Comparison of ENCODE assay signal across 8 mouse cellular contexts in the genomic region with DNA sequence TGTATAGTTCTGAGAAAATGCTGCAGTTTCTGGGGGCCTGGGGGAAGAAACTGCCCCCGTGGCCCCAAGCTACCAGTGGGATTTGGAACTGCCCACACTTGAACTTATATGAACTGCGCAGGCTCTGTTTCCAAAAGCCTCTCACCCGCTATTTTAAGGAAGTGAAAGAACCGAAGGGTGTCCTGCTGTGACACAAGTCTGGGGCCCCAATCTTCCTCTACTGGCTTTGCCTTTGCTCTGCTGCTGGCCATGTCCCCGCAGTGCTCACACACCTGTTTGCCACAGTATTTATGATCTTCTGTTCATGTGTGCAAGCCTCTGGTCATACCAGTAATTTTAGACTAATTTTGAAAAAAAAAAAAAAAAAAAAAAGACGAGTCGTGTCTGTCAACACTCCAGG. TPM values are rescaled to one million over a fixed set of nuclear protein-coding genes. Genes with fewer than 3 reads are reported as not detected.
DNase-seq lines count a peak whose midpoint lies in the region; ATAC-seq lines count a peak whose summit lies in the region.

No protein-coding gene starts in this region.

- H3K4me1 ChIP-seq in limb, embryonic 15.5 days = peaks cover 14% of the 10 kb centered on the region
- peaks cover 14% of the 10 kb centered on the region for H3K4me1 ChIP-seq in neural tube, embryonic 13.5 days (replicated peaks)

- peak overlapping the region; percentile 94; the same call in 1 of the 2 replicates for H3K4me2 ChIP-seq in limb, embryonic 15.5 days
- peak overlapping the region; percentile 96 for H3K4me2 ChIP-seq in neural tube, embryonic 13.5 days

- no peaks in the 10 kb centered on the region for H3K9me3 ChIP-seq in limb, embryonic 15.5 days
- no peaks in the 10 kb centered on the region for H3K9me3 ChIP-seq in neural tube, embryonic 13.5 days

- H3K27me3 ChIP-seq in limb, embryonic 15.5 days = no peaks in the 10 kb centered on the region
- H3K27me3 ChIP-seq in neural tube, embryonic 13.5 days = peaks cover 7% of the 10 kb centered on the region; the same call in 1 of the 2 replicates

- H3K9ac ChIP-seq in limb, embryonic 15.5 days = no peak overlapping the region
- H3K9ac ChIP-seq in neural tube, embryonic 13.5 days = no peak overlapping the region

- DNase-seq in layer of hippocampus, adult 9-11 months = peak; percentile 18
- no peak for DNase-seq in layer of hippocampus, postnatal 25 days (ENCODE audit: extremely low spot score in 1 of 2, low spot score in 1 of 2)
- DNase-seq in heart, adult 8-10 months (ENCODE audit: low spot score) = peak; percentile 44
- DNase-seq in right cerebral cortex, adult 2 months (ENCODE audit: low spot score in 2 of 2) = no peak
- DNase-seq in adrenal gland, postnatal 10 days = no peak
- no peak for DNase-seq in cerebellum, postnatal 4 days (ENCODE audit: low spot score in 2 of 2)

- peaks cover 10% of the 10 kb centered on the region; the same call in 1 of the 2 replicates for H3K36me3 ChIP-seq in limb, embryonic 15.5 days
- no peaks in the 10 kb centered on the region for H3K36me3 ChIP-seq in neural tube, embryonic 13.5 days

- no peak overlapping the region for H3K27ac ChIP-seq in limb, embryonic 15.5 days
- H3K27ac ChIP-seq in neural tube, embryonic 13.5 days (replicated peaks) = no peak overlapping the region

- 23% methylated on average over 7 of the region's 7 CpGs for WGBS in limb, embryonic 15.5 days
- 28% methylated on average over 7 of the region's 7 CpGs for WGBS in neural tube, embryonic 13.5 days

- H3K4me3 ChIP-seq in limb, embryonic 15.5 days = no peak overlapping the region
- peak overlapping the region; percentile 59 for H3K4me3 ChIP-seq in neural tube, embryonic 13.5 days

- no peak for ATAC-seq in limb, embryonic 15.5 days (ENCODE audit: insufficient number of reproducible peaks, low FRiP score, low TSS enrichment, low read depth)
- no peak for ATAC-seq in neural tube, embryonic 13.5 days (ENCODE audit: low read depth)

RNA-seq across cellular contexts. Expression of a gene that starts 1.1 kb away (rescaled TPM):
- 1 to 10 TPM; 6.0 TPM for total RNA-seq in layer of hippocampus, postnatal 25 days (2021)
- 10 to 100 TPM; 16.9 to 26.4 (median 20.6) TPM for total RNA-seq in heart, adult 8-10 months (2022)
- polyA plus RNA-seq in limb, embryonic 15.5 days (2015; fragmentation: Nextera tagmentation; extraction: Ambion mirVana) = 18.2 and 21.2 TPM in 2 replicates
- polyA plus RNA-seq in neural tube, embryonic 13.5 days (2015; fragmentation: Nextera tagmentation; extraction: Ambion mirVana) = 1.7 and 2.4 TPM in 2 replicates
- total RNA-seq in adrenal gland, postnatal 10 days (2021) = 10 to 100 TPM in 1 of 2 experiments, 1 to 10 TPM in 1; 9.1 to 13.7 TPM

RNA-seq across cellular contexts. Expression of a gene that starts 26.7 kb away (rescaled TPM):
- 10 to 100 TPM; 10.0 to 11.5 TPM for total RNA-seq in layer of hippocampus, postnatal 25 days (2021)
- 1 to 10 TPM; 2.7 to 5.3 (median 4.5) TPM for total RNA-seq in heart, adult 8-10 months (2022)
- polyA plus RNA-seq in limb, embryonic 15.5 days (2015; fragmentation: Nextera tagmentation; extraction: Ambion mirVana) = 36.3 and 37.9 TPM in 2 replicates
- 4.4 and 5.7 TPM in 2 replicates for polyA plus RNA-seq in neural tube, embryonic 13.5 days (2015; fragmentation: Nextera tagmentation; extraction: Ambion mirVana)
- 10 to 100 TPM in 1 of 2 experiments, 1 to 10 TPM in 1; 9.9 to 12.4 TPM for total RNA-seq in adrenal gland, postnatal 10 days (2021)

RNA-seq across cellular contexts. Expression of a gene that starts 31.1 kb away (rescaled TPM):
- not detected for total RNA-seq in layer of hippocampus, postnatal 25 days (2021)
- not detected for total RNA-seq in heart, adult 8-10 months (2022)
- polyA plus RNA-seq in limb, embryonic 15.5 days (2015; fragmentation: Nextera tagmentation; extraction: Ambion mirVana) = not detected in 2 replicates
- not detected in 2 replicates for polyA plus RNA-seq in neural tube, embryonic 13.5 days (2015; fragmentation: Nextera tagmentation; extraction: Ambion mirVana)
- not detected for total RNA-seq in adrenal gland, postnatal 10 days (2021)

Comparison
In these comparisons a context has a peak if more than half of its experiments do, and no peak if none do; other contexts are left out.
1. DNase-seq: peak in layer of hippocampus, adult 9-11 months (single experiment) and heart, adult 8-10 months (single experiment); none in layer of hippocampus, postnatal 25 days (0 of 2), right cerebral cortex, adult 2 months (0 of 2), adrenal gland, postnatal 10 days (single experiment) and cerebellum, postnatal 4 days (0 of 2).